Mouse (Mus musculus) adrenal gland, postnatal 14 days (tissue): ENCODE data around the gene Tmem132c. TPM values are rescaled to one million over a fixed set of nuclear protein-coding genes. Genes with fewer than 3 reads are reported as not detected.
A peak's percentile ranks its signal among the peaks of the same experiment; 100 is the strongest.

Source experiments
- DNase-seq: peaks from one replicate; pipeline ENCODE4 v3.0.0; 2021; ENCODE audit warnings: mixed read lengths
- long read RNA-seq, 2 experiments: library from polyadenylated mRNA; stranded (forward); transcript quantifications; one replicate each; pipeline ENCODE4 v2.0.0; 2021
- total RNA-seq: library from RNA; stranded (reverse); gene quantifications from 2 replicates; pipeline ENCODE4 v1.2.3, GENCODE M21; 2021

Gene Tmem132c
- 1.0 and 1.3 TPM in 2 replicates for total RNA-seq
- long read RNA-seq, experiment 1, partial matches to known transcripts: 1 of 1 reads
- long read RNA-seq, experiment 1, other reads (novel, unspliced or antisense): 0 of 1 reads
- long read RNA-seq, experiment 2: 0 reads

DNA sequence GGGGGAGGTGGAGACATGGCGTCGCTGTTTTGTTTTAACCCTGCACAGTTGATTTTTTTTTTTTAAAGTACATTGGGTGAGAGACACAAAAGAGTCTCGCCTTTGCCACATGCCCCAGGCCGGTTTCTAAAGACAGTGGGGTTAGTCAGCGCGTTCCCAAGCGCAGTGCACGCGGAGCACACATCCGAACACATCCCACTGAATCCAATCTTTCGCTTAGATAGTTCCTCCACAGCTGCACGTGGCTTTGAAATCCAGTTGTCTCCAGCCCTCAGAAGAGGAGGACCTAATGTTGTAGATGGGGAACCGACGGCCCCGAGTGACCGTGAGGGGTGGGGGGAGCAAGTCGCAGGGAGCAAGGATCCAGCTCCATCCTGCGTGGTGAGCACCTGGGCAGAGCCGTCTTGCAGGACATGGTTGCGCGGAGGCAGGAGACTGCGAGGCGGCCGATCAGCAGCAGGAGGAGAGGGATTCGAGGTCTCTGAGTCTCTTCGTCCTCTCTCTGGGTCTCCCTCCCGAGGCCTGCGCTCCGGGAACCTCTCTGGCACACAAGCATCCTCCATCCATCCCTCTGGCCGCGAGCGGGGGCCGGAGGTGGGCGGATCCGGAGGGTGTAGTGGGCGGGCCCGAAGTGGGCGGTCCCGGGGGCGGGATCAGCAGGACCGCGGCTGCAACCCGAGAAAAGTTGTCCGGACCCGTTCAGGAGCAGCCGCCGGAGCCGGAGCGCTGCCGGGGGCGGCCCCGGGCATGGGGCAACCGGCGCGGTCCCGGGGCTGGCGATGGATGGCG lies at the start of gene Tmem132c:
Gene Tmem132c (plus strand): TSS at position 673 of the 789 bp plus-strand sequence.
- DNase-seq: peak; percentile 87

- peak; percentile 67 for DNase-seq
These were observed 49.7 kb upstream of the Tmem132c start for GRCm38 (mm10) chr5:127191881-127192280.

DNA sequence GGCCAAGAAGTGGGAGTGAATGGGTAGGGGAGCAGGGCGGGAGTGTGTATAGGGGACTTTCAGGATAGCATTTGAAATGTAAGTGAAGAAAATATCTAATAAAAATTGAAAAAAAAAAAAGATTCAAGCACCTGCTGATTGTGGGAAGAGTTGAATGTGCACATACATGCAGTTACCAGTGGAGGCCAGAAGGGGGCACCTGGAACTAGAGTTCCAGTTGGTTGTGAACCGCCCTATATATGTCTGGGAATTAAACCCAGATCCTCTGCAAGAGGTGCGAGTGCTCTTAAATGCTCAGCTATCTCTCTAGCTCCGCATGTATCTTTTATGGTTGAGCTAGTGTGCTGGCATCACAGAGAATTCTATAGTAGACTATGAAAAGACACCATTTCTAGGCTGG lies 42.8 kb upstream of the Tmem132c start:
- DNase-seq: no peak

- no peak for DNase-seq
These were observed 36.7 kb upstream of the Tmem132c start for GRCm38 (mm10) chr5:127204881-127205280.

DNA sequence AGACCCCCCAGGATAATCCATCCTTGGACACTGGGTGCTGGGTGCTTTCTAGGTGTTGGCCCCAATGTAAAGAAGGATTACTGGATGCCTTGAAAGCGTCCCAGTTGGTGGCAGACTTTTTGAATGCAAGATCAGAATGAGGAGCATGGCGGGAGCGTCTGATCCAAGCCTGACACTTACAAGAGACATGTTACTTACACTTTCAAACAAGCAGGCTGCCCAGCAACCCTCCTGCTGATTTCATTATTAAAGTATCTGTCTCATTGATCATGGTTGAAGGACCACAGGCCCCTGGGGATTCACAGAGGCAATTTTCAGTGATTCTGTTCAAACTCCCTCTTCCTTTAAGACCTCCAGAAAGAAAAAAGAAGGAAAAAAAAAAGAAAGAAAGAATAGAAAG lies 25.2 kb upstream of the Tmem132c start:
- DNase-seq: no peak

- no peak for DNase-seq
These were observed 23.9 kb upstream of the Tmem132c start for GRCm38 (mm10) chr5:127217725-127218124.

- no peak for DNase-seq
These were observed 13.5 kb upstream of the Tmem132c start for GRCm38 (mm10) chr5:127227929-127228595.

DNA sequence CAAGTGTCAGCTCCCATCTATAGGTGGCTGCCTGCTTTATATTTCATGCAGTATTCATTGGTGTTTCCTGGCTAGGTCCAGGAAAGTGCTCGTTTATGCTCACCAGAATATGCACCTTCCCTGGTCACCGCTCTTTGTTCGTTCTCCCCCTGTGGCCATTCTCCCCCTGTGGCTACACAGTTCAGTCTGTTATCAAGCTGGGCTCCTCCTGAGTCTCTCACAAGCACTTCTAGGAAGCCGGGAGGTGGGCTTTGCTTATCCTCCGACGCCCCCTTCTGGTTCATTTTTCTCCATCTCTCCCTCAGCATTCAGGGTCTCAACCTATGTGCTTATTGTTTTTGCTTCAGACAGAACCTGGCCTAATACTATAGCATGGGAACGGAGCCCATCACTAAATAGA lies 6.9 kb upstream of the Tmem132c start:
- DNase-seq: no peak

DNA sequence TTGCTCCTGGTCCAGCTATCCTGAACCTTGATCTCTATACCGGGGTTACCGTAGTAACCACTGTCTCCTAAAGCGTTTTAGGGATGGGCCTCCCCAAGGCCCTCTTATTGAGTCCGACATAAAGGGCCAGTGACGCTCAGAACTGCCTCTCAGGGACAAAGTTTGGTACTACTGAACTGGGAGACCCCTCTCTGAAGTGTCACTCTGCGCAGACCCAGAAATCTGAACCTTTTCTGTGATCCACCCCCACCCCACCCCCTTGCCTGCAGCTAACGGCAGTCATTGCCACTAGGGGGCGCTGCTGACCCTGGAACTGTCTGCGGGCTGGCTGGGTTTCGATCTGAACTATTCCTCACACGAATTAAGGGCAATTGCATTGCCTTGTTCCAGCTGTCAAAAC lies 6.4 kb upstream of the Tmem132c start:
- DNase-seq: peak; percentile 92

DNA sequence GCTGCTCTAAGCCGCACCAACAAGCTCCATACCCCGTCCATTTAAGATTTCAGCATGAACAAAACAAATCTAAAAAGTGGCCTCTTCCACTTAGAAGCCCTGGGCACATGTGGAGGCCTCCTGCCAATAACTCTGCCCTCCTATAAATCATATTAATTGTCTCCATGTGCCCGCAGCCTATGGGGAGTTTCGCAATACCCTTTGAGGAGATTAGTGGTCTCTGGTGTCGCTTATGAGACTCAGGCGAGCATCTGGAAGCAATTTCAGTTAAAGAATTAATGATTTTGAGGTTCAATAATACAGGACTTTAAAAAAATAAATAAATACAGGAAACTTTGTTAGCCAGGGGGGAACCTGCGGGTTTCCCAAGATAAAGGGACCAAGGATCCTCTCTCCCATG lies 1.9 kb upstream of the Tmem132c start:
- no peak for DNase-seq

DNA sequence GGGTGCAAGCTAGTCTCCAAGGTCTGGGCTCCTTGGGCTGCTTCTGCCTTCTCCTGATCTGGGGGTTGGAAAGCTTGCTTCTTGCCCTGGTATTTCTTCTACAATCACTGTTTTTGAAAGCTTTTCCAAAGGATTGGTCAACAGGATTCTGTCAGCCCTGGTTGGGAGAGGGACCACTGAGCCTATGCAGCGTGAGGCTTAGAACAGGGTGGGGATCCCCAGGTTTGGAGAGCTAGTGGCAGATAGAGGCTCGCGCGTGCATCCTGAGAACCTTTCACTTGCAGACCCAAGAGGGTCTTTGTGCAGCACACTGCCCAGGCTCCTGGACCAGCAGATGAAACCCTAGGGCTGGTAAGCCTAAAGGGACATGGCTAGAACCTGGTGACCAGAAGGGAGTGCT lies 962 bp upstream of the Tmem132c start:
- no peak for DNase-seq

GRCm38 (mm10) chr5:127241925-127242762 lies 536 bp downstream of the Tmem132c start:
- peak; percentile 28 for DNase-seq

DNA sequence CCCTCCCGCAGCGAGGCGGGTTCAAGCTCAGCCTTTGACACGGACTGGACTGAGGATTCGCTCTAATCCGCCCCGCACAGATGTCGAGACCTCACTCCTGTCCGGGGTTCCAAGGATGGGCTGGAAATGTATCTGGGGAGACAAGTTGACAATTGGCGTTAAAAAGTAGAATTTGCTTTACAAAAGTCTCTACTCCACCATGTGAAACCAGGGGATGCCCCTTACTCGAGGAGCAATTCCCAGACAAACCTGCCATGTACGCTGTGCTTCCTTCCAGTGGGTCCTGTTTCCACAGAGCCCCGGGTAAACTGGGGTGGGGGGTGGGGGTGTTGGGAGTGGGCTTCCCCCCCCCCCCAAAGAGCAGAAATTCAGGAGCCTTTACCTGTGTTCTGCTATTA lies 1.2 kb downstream of the Tmem132c start:
- DNase-seq: no peak

DNA sequence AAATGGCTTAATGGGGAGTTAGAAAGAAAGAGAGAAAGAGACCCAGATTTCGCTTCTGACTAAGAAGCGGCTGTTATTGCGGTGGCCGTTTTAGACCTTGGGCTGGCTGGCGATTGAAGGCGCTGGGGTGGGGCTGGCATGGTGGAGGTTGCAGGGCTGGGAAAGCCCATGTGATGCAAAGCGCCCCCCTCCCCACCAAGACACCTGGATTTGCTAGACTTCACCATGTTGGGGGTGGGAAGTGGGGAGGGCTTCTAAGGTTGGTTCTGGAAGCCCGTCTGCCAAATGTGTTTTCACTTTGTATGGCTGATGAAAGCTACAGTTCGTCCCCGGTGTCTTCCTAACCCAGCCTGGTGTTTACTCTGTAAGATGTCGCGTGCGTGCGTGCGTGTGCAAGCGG lies 1.6 kb downstream of the Tmem132c start:
- DNase-seq: peak; percentile 10

DNA sequence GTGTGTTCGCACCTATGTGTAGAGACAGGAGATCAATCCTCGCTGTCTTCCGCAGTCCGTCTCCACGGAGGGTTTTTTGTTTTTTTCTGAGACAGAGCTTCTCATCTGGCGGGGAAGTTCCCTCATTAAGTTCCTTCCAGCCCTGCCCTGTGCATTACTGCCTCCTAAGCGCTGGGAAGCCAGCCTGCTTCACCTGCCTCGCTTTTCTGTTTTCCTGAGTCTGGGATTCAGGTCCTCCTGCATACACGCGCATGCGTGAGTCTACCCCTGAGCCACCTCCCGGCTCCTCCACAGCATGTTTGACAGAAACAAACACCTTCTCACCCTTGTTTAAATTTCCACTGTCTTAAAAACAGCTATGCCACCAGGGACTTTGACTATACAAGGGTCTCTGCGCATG lies 2.0 kb downstream of the Tmem132c start:
- DNase-seq: no peak

DNA sequence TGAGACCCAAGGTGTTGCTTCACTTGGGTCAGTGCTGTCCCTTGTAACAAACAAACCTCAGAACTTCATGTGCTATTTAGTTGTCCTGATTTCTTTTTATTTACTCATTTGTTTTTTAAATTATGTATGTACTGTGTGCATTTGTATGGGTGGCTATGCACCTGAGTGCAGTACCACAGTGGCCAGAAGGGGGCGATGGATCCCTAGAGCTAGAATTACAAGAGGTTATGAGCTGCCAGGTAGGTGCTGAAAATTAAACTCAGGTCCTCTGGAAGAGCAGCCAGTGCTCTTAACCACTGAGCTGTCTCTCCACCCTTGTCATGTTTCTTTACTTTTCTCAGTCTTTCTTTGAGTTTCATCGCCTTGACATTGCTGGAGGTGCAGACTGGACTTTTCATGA lies 11.7 kb downstream of the Tmem132c start:
- DNase-seq: no peak

DNA sequence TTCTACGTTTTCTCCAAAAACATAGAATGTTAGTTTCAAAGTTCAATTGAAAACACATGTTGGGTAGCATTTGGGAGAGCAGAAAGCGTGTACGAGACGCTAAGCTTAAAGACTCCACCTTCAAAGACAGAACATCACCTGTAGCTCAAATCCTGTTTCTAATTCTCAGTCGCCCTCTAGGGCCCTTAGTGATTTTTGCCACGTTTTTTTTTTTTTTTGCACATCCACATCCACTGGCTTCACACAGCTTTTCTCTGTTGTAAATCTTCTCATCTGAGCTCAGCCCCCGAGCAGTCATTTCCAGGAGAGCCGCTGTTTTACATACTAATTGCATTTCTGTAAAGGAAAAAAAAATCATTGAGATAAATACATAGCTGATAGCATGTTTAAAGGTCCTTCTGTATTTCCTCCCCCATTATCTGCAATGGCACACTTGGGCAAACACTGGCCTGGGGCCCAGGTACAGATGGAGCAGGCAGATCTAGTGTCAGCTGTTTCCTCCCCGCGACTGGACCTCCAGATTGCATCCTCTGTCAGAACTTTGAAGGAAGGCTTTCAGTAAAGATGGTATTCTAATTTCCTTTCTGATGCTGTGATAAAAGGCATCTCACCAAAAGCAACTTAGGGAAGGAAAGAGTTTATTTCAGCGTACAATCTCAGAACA lies 15.5 kb downstream of the Tmem132c start:
- DNase-seq: no peak

DNA sequence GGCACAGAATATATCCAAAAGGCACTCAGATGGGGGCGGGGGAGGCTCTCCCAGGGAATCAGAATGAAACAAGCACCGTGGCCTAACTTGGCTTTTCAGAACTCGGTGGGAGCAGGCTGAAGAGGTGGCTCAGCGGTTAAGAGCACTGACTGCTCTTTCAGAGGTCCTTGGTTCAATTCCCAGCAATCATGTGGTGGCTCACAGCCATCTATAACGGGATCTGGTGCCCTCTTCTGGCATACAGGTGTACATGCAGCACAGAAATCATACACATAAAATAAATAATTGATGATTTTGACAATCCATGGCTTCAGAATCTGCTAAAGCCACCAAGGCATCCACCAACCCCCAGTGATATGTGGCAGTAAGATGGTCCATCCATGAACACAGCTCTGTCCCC lies 20.5 kb downstream of the Tmem132c start:
- DNase-seq: no peak

- no peak for DNase-seq
These were observed 29.5 kb downstream of the Tmem132c start for GRCm38 (mm10) chr5:127271145-127271544.

- no peak for DNase-seq
These were observed 37.9 kb downstream of the Tmem132c start for GRCm38 (mm10) chr5:127279462-127279861.

DNA sequence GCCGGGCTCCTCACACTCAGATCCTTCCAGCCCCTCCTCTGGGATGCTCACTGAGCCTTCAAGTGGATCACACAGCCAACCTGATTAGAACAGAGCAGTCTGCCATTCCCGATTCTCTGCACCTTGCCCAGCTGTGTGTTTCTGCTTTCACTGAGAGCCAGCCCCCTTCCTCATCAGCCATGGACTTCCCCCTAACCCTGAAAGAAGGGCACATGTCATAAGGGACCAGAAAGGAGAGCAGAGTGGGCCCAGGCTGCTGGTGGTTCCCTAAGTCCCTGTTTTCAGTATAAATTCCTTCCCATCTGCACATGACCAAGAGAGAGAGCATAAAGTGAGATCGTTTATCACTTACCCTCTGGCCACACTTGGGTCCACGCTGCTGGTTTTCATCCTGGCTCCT lies 39.6 kb downstream of the Tmem132c start:
- no peak for DNase-seq

- DNase-seq: no peak
These were observed 41.0 kb downstream of the Tmem132c start for GRCm38 (mm10) chr5:127282539-127283123.
